Mouse (Mus musculus) T-helper 2 cell (primary cell): ENCODE results near the gene Ivns1abp.
"Not testable (repeated sequence)": the region's sequence is repeated elsewhere in the genome, so short reads cannot be mapped to it uniquely, and the experiment has no call there.

Source experiments
- in situ Hi-C: fragments of 300-600 bp; cut with MboI, MseI; formaldehyde crosslinking; loops from one replicate; pipeline ENCODE4 v1.15.1; 2025; ENCODE audit warnings: high pct_unique_total_duplicates

Gene Ivns1abp

DNA sequence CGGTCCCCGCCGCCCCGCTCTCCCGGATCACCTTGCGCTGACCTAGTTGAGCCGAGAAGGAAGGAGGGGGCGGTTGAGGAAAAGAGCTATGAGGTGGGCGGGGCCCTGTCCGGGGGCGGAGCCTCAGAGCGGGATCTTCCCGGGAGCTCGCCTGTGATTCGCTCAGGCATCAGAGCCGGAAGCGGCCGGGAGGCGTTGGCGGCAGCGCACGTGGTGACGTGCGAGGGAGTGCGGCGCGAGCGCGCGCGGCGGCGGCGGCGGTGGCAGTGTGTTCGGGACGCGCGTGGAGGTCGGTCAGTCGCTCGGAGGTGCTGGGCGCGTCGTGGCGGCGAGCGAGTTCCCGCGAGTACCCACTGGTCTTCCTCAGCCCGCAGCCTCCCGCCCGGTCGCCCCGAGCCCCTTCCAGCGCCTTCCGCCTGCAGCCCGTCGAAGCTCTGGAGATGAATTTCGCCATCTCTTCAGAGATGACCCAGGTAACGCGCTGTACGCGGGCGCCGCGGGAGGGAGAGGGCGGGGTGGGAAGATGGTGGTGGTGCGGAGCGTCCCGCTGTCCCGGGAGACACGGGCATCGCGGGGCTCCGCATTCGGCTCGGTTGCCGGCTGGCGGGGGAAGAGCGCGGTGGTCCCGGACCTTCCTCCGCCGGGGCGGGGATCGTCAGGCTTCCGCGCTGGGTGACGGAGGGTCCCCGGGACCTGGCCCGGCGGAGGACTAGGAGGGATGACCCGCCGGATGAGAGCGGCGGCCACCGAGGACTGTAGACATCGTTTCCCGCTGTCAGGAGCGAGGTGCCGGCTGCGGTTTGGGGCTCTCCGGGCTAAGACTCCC is at the start of gene Ivns1abp:
Gene Ivns1abp (plus strand): TSS at position 195 of the 826 bp plus-strand sequence.
- in situ Hi-C loops: loop anchor here (5.0 kb wide), 1 partner anchor 262 kb away; no protein-coding TSS in a partner anchor

DNA sequence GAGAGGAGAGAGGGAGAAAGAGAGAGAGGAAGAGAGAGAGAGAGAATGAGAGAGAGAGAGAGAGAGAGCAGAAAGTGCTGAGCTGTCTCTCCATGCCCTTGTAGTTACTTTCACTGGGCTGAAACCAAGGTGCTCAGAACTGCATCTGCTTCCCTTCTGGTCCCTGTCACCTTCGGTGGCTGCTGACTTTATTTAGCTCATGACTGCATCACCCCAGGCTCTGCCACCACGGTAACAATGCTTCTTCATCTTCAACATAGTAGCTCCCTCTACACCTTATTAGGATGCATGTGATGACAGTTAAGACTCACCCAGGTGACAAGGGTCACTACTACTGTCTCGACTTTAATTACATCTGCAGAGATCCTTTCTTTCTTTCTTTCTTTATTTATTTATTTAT is 48.8 kb upstream of the Ivns1abp start:
- in situ Hi-C loops: no loop called here

DNA sequence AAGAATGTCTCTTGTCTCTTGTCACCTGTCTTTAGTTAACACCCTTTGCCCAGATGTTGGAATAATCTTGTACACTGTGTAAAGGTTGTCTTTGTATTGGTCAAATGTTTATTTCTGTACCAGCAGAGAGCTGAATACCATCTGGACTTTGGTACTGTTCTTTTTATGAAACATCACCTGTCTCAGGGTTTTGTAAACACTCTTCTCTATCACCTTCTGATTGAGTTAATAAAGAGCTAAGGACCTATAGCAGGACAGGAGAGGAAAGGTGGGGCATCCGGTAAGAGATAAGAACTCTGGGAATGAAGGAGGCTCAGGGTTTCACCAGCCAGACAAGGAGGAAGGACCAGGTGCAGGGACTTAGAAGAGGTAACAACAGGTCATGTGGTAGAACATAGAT is 47.7 kb upstream of the Ivns1abp start:
- in situ Hi-C loops: no loop called here

DNA sequence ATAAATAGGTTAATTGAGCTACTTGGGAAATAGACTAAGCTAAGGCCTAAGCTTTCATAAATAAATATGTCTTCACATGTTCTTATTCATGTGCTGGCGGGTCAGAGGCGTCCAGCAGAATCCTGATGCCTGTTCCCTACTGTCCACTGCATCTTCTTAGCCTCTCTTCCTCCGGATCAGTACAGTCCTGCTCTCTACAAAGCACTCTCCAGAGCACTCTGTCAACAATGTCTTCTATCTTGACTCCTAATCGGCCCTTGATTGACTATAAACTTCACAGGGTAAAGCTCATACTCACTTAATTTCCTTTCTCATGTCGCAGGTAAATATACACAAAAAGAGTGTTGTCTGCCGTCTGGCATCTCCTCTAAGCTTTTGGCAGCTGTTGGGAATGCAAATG is 47.3 kb upstream of the Ivns1abp start:
- in situ Hi-C loops: no loop called here

DNA sequence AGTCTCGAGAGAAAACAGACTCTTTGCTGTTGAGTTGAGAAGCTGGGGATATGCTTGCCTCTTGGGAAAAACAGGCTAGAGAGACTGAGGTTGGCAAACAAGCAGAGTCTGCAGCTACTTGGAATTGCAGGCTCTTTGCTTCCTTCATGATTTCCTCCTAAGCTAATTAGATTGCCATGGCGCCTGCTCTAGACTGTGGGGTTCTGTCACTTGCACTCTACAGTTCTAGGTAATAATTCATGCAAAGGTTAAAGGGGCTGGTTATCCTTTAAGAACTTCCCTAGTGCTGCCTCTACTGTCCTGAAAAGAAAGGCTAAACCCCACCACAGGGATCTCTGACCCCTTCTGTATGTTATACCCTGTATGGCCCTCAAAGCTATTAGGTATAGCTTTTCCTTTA is 46.7 kb upstream of the Ivns1abp start:
- in situ Hi-C loops: no loop called here

DNA sequence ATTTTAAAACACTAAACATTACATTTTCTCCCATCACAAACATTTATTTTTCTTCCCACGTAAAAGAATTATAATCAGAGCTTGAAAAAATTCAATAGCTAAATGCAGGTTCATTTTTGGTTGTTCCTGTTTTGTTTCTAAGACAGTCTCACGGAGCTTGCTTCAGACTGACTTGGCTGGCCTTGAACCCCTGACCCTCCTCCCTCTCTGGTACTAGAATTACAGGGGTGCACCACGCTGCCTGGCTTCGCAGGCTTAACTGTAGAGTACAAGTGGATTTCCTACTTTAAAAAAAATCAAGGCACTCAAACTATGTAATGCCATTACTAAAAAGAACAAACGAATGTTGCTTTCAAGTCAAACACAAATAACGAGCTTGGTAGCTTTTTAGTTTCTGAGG is 42.8 kb upstream of the Ivns1abp start:
- in situ Hi-C loops: no loop called here

DNA sequence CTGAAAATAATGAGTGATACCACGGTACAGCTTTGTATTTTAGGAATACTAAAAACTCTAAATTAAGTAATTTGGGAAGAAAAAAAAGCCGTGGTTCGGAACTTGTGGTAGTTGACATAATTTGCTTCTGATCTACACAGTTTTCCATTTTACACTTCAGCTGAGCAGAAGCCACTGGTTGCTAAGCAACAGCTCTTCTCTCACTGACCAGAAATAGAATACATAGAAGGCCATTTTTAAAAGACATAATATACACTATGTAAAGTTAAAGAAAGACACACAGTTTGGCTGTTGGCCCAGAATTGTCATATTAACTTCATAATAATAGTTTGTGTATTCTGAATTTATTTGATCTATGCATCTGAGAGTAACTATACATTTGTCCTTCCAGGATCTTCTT is 42.4 kb upstream of the Ivns1abp start:
- in situ Hi-C loops: no loop called here

DNA sequence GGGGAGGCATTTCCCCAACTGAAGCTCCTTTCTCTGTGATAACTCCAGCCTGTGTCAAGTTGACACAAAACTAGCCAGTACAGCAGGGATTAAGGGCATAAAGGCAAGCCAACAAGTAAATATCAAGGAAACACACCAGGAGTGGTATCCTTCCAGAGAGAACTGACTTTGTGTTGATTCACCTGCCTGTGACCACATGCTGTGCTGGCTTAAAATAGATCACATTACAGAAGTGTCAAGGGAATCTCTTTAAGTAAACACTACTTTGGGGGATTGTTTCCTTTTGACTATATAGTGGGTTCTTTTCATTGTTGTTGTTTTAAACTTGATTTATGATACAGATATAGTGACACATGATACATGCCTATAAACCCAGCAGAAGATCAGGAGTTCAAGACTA is 41.0 kb upstream of the Ivns1abp start:
- in situ Hi-C loops: no loop called here

DNA sequence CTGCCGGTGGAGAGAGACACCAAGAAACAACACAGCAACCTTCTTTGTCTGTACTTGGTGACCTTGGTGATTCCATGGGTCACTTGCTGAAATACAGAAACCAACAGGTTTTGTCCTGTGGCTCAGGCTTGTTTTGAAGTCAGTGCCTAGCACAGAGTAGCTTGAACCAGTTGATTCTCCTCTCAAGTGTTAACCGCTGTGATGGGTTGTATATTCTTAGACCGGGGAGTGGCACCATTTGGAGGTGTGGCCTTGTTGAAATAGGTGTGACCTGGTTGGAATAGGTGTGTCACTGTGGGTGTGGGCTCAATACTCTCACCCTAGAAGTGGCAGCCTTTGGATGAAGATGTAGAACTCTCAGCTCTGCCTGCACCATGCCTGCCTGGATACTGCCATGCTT is 39.3 kb upstream of the Ivns1abp start:
- in situ Hi-C loops: not testable (repeated sequence)

DNA sequence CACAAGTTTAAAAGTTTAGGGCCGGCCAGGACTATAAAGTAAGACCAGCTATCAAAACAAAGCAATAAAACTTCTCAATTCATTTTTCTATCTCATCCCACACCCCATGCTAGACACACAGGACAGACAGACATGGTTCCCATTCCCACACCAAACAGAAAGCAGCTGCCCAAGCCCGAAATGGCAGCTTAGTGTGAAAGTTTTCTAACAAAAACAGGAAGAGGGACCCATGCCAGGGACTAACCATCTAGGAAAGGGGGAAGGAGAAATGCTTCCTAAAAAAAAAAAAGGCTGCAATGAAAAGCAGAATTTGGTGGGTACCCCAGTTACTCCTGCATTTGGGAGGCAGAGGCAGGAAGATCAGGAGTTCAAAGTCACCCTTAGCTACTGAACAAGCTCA is 37.2 kb upstream of the Ivns1abp start:
- in situ Hi-C loops: no loop called here

DNA sequence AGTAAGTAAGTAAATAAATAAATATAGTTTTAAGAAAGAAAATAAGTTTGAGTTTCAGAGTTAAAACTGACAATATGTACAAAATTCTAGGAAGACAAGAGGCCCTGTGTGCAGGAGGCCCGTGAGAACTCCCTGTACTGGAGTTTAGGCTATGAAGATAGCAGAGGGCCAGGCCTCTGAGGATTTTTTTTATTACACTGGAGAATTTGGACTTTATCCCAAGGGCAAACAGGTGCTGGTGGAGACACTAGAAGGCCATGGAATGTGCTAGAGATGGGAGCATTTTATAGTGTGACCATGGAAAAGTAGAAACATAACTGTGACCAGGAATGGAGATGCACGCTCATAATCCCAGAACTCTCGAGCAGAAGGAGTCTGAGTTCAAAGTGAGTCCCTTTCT is 36.5 kb upstream of the Ivns1abp start:
- in situ Hi-C loops: no loop called here

DNA sequence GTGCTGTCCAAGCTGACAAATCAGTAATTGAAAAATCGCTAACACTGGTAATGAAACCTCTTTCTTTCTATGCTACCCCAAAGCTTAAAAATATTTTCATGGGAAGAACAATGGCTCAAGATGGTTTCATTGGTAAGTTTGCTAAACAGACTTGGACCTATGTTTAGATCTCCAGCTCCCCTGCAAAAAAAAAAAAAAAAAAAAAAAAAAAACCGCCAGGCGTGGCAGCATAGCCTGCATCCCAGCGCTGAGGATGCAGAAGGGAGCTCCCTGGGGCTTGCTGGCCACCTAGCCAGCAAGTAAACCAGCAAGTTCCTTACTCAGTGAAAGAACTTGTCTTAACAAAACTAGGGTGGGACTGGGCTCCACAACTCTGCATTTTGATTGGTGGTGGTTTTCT is 35.8 kb upstream of the Ivns1abp start:
- in situ Hi-C loops: no loop called here

DNA sequence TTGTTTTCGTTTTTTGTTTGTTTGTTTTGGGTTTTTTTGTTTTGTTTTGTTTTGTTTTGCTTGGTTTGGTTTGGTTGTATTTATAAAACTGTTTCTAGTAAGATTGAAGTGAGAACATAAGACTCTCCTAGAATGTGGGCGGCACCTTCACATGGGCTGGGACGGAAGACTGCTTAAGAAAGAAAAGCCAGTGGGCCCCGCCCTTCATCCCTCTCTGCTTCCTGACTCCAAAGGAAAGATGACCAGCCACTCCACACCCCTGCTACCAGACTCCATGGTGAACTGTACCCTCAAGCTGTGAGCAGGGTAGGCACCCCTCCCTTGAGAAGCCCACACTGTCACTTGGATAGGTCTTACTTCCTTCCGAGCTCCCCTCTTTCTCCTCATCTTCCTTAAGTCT is 33.8 kb upstream of the Ivns1abp start:
- in situ Hi-C loops: no loop called here

DNA sequence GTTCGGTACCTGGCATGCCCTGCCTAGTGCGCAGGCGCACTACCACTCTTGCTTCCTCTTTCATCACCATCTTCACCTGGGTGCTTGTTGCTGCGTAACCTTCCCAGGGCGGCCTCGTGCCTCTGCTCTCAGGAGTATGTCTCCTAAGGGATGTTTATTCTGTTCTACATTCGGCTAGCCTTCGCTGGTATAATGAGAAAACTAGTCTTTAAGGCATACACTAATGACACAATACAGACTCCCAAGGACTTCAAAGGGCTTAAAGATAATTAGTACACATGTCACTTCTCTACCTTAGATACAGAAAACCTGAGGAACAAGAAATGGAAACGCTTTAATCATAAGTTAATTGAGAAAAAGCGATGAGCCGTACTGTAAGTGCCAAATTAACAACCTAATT is 32.9 kb upstream of the Ivns1abp start:
- in situ Hi-C loops: no loop called here

DNA sequence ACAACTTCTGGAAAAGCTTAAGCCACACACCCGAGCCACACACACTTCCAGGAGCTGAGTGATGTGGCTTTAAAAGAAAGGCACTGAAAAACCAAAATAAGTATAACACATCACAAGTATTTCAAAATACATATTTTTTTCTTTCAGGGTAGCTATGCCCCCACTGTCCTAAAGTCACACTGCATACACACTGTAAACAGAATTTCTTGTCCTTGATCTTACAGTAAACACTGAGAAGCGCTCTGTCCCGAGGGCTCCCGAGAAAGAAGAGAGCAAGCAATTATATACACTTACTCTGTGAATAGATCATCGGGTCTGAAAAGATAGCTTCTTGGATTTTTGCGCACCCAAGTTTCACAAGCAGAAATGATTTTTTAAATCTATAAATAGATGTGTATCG is 25.0 kb upstream of the Ivns1abp start:
- in situ Hi-C loops: no loop called here

DNA sequence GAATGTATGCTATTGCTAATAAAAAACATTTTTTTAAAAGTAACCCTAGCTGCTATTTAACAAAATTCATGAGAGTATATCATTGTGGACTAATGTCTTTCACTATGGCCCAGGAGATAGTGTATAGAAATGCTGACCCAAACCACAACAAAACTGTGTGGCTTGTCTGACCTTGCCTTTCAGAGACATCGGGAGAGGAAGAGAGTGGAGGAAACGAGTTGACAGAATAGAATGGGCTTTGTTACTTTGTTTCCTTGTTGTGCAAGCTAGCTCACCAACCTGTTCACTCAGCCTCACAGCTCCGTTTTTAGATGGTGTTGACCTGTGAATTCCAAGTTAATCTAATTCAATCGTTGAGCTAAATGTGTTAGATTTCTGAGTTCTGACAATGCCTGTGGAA is 23.9 kb upstream of the Ivns1abp start:
- in situ Hi-C loops: no loop called here

DNA sequence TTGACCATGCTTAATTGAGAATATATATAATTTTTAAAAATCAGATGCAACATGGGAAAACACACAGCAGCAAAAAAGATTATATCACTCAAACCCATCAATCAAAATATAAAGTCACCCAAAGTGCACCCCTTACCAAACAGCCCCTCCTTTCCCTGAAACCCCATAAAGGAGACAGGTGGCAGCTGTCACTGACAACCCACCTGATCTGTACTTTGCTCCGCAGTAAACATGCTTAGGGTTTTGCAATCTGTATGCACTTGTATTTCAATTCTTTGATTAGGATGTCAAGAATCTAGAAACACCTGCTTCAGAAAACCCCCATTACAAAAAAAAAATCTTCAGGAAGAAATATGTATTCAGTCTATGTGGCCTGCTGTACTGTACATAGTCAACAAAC is 18.9 kb upstream of the Ivns1abp start:
- in situ Hi-C loops: no loop called here

DNA sequence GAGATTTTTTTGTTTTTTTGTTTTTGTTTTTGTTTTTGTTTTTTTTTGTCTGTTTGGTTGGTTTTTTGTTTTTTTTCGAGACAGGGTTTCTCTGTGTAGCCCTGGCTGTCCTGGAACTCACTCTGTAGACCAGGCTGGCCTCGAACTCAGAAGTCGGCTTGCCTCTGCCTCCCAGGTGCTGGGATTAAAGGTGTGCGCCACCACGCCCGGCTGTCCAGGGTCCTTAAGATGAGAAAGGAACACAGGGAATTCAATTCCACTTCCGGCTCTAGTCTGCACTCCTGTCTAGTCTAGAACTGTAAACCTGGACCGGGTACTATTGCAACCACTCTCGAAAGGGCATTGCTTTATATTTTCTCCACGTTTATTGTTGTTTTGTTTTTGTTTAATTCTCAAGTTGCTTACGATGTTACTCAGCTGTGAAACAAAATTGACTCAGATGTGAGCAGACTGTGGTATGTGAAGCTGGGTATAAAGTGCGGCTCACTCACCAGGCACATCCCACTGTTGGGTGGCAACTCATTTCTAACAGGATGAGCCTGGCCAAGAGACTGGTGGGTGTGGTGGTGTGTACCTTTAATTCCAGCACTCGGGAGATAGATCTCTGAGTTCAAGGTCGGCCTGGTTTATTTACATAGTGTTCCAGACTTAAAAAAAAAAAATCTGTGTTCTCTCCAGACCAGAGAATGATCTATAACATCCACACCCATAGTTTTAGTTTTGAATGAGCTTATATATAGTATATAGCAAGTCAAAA is 15.8 kb upstream of the Ivns1abp start:
- in situ Hi-C loops: no loop called here

DNA sequence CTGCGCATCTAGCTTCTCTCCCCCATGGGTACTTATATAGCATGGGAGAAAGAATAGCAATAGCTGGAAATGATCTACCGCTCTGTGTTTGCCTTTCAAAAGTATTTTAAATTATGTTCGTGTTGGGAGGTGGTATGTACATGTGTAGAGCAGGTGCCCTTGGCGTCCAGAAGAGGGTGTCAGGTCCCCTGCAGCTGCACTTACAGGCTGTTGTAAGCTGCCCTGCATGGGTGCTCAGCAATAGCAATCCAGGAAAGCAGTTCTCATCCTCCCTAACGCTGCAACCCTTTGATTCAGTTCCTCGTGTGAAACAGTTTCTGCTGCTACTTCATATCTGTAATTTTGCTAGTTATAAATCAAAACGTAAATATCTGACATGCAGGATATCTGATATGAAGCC is 14.7 kb upstream of the Ivns1abp start:
- in situ Hi-C loops: no loop called here

DNA sequence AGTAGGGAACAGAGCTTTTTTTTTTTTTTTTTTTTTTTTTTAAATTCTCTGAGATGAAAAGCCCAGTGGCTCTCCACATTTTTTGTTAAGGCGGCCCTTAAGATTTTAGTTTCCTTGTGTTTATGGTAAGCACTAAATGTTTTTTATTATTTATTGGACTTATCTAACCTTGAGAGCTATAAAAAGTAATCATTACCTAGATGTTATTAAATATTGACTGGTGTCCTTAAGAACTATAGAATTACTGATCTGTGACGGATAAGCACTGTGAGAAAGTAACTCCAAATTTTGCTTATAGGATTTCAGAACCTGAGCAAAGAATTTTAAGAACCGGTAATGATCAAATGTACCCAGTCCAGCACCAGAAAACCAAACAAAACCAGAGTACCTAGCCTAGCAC is 11.5 kb upstream of the Ivns1abp start:
- in situ Hi-C loops: no loop called here

DNA sequence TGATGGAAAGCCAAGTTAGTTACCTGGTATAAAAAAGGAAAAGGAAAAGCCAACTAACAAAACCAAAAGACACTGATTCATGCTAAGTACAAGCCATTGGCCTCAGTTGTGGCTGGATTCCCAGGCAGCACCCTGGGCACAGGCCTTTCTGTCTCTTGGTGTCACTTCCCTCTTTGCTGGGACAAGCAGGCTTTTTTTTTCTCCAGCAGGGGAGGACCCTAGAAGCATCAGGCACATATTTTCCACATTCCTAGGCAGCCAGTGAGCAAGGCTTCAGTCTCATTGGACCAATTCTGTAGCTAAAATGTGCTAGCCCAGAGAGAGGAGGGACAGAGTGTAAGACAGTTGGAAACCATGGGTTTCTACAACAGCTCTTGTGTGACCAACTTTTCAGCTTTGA is 6.0 kb upstream of the Ivns1abp start:
- in situ Hi-C loops: no loop called here

DNA sequence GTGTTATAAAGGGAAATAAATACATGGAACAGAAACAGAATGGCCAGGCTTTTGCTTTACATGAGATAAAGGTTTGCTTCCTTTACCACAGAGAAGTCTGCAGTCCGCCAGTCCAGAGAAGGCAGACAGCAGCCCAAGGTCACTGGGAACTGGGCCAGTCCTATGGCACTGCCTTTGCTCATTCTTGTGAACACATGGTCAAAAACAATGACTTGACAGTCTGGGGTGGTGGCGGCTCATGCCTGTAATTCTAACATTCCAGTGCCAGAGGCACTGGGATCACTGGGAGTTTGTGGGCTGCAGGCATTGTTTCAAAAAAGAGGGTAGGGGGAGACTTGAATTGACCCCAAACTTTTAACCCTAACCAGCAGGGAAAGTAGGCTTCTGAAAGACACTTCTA is 5.3 kb upstream of the Ivns1abp start:
- in situ Hi-C loops: no loop called here
